Mouse (Mus musculus): Measurements from ENCODE around the gene Taf13. TPM values are rescaled to one million over a fixed set of nuclear protein-coding genes. Genes with fewer than 3 reads are reported as not detected.

The Taf13 gene
- polyA plus RNA-seq (2012; rRNA removed): 6.1 and 6.8 TPM in 2 replicates

DNA sequence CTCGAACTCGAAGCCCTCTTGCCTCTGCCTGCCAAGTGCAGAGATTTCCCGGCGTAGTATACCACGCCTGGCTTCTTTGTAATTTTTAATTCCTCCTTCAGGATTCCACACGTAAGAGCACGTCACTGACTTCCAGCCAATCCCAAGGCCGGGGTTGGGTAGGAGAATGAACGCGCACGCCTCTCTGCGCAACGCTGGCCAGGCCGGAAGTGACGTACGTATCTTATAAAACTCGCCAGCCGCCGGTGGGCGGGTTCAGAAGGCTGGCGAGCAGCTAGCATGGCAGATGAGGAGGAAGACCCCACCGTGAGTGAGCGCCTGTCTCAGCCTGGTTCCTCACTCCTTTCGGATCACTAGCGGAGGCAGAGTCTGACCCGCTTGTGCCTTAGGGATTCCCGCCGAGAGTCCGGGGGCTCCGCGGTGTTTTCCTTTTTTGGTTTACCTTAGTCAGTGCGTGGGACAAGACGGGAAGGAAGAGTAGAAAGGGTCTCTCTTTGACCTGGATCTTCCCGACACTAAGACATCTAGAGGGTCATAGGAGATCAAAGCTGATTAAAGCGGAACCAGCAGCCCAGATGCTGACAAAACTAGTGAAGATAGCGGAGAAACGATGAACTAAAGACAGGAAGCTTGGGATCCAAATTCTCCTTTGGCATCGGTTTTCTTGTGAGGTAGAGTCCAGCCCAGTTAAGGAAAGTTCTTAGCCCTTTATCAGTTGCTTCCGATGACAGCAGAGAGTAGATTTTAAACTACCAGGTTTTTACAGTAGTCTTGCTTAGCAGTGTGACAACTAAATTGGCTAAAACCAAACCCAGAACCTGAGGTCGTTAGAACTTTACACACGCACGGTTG, at the start of gene Taf13:
Taf13 (plus strand) TSS at position 256 of the 852 bp plus-strand sequence.

DNA sequence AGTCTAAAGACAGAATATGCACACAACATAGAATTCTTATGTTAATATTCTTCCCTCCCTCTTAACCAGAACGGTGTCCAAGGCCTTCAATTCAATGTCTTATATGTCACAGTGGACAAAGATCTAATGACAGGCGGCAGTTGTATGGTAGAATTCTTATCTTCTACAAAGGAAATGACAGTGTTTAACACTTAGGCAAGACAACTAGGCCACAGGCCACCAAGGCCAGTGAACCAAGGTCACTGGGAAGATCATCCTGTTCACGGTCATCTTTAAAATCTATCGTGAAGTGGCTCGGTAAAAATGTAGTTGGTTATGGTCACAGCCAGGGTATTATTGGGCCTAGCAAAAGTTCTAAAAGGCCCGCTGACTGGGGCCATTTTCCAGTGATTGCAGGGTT, 37.5 kb upstream of the Taf13 start, which contains the start of gene 1700013F07Rik:
1700013F07Rik (plus strand) TSS at position 200 of the 400 bp plus-strand sequence.

DNA sequence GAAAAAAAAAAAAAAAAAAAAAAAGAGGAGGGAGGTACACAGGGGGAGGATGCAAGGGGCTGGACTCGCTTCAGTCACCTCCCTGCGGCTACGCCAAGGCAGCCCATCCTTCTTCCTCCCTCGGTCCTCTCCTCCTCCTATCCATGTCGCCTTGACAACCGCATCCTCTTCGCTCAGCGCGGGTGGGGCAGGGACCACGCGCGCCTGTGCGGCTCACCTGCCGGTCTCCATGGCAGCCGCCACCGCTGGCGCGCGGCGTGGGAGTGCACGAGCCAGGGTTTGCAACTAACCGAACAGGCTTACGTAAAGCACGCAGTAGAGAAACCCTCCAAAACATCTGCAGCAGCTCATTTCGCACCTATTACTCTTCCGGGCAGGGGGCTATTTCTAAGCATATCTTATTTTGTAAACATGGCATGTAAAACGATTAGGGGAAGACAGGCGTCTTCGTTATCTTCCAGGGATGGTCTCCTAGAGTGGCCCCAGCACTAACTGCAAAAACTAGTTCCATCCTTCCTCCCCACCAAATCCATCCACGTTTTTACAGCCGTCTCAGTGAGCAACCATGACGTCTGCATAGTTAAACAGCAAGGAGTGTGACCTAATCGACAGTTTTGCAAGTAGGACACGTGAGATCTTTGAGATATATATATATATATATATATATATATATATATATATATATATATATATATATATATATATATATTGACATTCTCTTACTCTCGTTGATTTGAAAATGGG, 34.8 kb upstream of the Taf13 start, which contains the start of gene 5330417C22Rik:
5330417C22Rik (minus strand) TSS at position 20 of the 744 bp plus-strand sequence.

GRCm38 (mm10) chr3:108562133-108562730, 9.3 kb upstream of the Taf13 start, which contains the start of gene Tmem167b:
TSS of gene Tmem167b (minus strand) at chr3:108562466.

DNA sequence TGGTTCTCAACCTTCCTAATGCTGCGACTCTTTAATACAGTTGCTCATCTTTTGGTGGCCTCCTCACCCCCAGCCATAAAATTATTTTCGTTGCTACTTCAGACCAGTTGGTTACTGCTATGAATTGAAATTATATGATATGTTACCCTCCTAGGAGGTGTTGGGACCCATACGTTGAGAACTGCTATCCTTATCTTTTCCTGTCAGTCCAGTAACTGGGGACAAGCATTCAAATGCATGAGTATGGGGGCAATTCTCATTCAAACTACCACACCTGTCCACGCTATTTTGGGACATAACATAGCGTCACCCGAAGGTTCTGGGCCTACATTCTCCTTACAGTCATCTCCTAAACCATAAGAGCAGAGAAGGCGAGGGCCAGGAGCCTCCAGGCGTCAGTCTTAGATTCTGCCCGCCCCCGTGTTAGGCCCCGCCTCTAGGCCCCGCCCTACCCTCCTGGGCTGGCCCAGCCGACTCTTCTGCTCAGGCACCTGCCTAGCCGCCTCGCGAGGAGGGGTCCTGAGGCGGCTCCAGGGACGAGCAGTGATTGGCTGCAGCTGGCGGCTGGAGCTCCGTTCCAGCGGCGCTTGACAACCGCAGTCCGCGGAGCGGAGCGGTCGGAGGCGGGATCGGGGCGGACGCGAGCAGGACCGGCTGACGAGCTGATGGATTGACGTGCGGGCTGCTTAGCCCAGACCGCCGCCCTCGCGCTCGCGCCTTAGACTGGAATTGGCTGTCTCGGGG, 19.5 kb downstream of the Taf13 start, which contains the start of gene Wdr47:
Wdr47 (plus strand) TSS at position 494 of the 744 bp plus-strand sequence.

Other genes starting within 250 kb of the Taf13 start
- 0.16 and 0.25 TPM in 2 replicates for gene Mybphl, start 206.8 kb upstream of the Taf13 start, polyA plus RNA-seq (2012; rRNA removed)
- gene Psrc1, start 187.9 kb upstream of the Taf13 start, polyA plus RNA-seq (2012; rRNA removed): 20.7 and 20.8 TPM in 2 replicates
- gene Celsr2, start 156.1 kb upstream of the Taf13 start, polyA plus RNA-seq (2012; rRNA removed): 0.23 and 0.29 TPM in 2 replicates
- gene Sars, start 126.5 kb upstream of the Taf13 start, polyA plus RNA-seq (2012; rRNA removed): 46.8 and 52.8 TPM in 2 replicates
- gene 1700013F07Rik, start 37.5 kb upstream of the Taf13 start, polyA plus RNA-seq (2012; rRNA removed): not detected in 2 replicates
- gene 5330417C22Rik, start 35.2 kb upstream of the Taf13 start, polyA plus RNA-seq (2012; rRNA removed): 0.05 and 0.11 TPM in 2 replicates
- gene Tmem167b, start 9.2 kb upstream of the Taf13 start, polyA plus RNA-seq (2012; rRNA removed): 3.4 and 4.7 TPM in 2 replicates
- 1.5 TPM in 2 replicates for gene Wdr47, start 19.6 kb downstream of the Taf13 start, polyA plus RNA-seq (2012; rRNA removed)
- 25.3 and 27.0 TPM in 2 replicates for gene Clcc1, start 82.2 kb downstream of the Taf13 start, polyA plus RNA-seq (2012; rRNA removed)
- gene Gpsm2, start 150.6 kb downstream of the Taf13 start, polyA plus RNA-seq (2012; rRNA removed): 19.8 and 31.5 TPM in 2 replicates
- 0.62 and 0.86 TPM in 2 replicates for gene Aknad1, start 168.0 kb downstream of the Taf13 start, polyA plus RNA-seq (2012; rRNA removed)

All from liver, embryonic 14 days (tissue).